Mouse (Mus musculus) bone marrow, adult 2 months (tissue): ENCODE measurements around the gene Osbpl3.

Source experiments
- CTCF ChIP-seq: fragments of 200-500 bp; IDR thresholded peaks from 2 replicates; pipeline ENCODE4 v1.5.1; 2011; ENCODE audit warnings: low read length, control low read depth; ENCODE audit not compliant: control insufficient read depth, insufficient read depth
- POLR2A ChIP-seq: fragments of 200-500 bp; IDR thresholded peaks from 2 replicates; pipeline ENCODE4 v1.6.1; 2011; ENCODE audit warnings: low read depth, mild to moderate bottlenecking, control low read depth, low read length, borderline replicate concordance; ENCODE audit not compliant: control insufficient read depth

GRCm38 (mm10) chr6:50460646-50461045, 4.6 kb upstream of the Osbpl3 start:
- TF ChIP-seq CTCF = no peak
- TF ChIP-seq POLR2A = no peak
